Mouse (Mus musculus): ENCODE results near the gene Hadha. TPM values are rescaled to one million over a fixed set of nuclear protein-coding genes. Genes with fewer than 3 reads are reported as not detected.

Hadha gene
- polyA plus RNA-seq (2015; fragmentation: Illumina TruSeq; extraction: RNeasy Lipid Tissue Mini Kit (QIAGEN cat#74804); ENCODE audit: low read depth, low replicate concordance), result 57.2 TPM

DNA sequence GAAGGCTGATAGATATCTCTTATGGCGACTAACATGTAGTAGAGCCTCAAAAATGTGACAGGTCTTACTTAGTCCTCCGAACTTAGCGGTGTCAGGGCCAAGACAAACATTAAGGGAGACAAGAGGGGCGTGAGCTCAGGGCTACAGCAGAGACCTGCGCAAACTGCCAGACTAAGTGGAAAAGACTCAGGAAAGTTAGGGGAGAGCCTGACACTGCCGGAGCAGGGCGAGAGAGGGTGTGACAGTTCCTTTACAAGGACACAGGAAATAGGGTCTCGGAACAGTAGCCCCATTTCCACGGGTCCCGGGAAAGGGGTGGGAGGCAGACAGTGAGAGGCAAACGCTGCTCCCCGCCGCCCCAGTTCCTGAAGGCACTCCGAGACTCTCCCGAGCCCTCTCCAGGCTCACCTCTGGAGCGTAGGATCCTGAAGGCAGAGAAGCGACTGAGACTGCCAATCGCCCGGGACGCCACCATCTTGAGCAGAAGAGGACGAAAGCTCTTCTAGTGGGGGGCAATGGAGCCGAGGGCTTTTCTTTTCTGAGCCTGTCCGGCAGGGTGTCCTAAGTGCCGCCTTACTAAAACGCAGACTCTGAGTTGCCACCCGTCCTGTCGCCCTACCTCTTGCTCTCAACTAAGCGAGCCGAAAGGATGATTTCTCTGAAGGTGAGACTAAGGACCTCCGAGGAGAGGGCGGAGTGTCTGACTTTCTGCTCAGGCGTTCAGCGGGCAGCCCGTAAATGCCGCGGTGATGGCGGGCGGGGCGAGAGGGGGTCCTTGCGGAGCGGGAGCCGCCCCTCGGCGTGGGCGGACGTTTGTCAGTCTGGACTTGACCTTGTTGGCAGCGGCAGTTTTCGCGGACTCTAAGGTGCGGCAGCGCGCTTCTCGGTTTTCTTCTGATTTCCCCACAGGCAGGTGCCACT lies at the start of gene Hadha, which contains the start of gene Hadhb:
Gene Hadha (minus strand): TSS at position 689 of the 921 bp plus-strand sequence.
Gene Hadhb (plus strand): TSS at position 775 of the 921 bp plus-strand sequence.

DNA sequence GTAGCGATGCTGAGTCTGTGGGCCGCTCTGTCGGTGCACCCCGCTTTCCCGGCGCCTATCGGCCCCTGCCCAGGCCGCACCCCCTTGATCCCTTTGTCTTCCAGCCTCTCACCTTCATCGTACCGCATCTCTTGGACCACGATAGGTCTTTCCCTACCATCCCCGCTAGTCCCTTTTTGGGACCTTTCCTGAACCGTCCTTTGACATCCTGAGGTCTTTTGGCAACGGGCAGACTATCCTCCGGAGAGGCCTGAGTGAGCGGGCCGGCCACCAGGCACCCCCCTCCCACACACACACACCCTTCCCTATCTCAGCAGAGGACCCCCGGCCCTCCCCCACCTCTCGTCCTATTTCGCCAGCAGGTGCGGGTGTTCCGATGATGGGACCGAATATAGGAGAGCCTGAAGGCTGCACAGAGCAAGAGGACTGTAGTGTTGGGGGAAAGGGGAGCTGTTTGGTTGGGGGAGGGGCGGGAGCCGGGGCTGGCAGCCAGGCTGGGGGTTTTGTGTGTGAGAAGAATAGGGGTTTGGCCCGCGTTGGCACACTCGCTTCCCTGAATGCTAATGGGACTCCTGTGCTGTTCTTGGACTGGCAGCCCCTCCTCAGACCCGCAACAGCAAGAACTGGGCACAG lies 49.2 kb downstream of the Hadha start, which contains the start of gene 3110082J24Rik:
Gene 3110082J24Rik (minus strand): TSS at position 419 of the 633 bp plus-strand sequence.

DNA sequence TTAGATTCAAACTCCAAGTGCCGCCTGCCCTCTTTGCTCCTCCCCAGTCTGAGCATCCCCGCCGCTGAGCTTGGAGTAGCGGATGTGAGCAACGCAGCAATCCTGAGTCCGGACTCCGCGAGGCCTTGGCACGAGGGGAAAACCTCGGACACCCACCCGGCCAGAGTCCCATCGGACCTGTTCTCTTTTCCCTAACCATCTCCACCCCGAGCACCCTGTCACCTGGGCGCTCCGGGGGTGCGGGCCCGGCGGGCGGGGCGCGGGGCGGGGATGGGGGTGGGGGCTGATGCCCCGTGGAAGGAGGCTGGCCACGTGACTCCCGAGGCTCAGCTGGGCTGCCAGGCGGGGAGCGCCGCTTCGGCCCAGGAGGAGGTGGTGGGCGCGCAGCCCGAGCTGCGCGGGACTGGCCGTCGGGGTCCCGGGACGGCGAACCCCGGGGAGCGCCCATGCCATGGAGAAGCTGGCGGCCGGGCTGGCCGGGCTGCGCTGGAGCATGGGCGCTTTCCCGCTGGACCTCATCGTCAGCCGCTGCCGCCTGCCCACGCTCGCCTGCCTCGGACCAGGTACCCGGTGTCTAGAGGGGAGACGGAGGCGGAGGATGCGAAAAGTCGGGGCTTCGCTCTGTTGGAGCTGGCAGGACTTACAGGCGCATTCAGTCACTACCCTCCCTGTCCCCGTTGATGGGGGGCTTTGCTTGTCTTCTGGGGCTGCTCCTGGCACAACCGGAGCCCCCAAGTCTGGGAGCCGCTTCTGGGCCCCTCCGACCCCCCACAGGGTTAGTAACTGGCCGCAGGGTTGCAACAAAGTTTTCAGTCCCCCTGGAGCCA lies 49.9 kb downstream of the Hadha start, which contains the start of gene Garem2:
Gene Garem2 (plus strand): TSS at position 321 of the 827 bp plus-strand sequence.

DNA sequence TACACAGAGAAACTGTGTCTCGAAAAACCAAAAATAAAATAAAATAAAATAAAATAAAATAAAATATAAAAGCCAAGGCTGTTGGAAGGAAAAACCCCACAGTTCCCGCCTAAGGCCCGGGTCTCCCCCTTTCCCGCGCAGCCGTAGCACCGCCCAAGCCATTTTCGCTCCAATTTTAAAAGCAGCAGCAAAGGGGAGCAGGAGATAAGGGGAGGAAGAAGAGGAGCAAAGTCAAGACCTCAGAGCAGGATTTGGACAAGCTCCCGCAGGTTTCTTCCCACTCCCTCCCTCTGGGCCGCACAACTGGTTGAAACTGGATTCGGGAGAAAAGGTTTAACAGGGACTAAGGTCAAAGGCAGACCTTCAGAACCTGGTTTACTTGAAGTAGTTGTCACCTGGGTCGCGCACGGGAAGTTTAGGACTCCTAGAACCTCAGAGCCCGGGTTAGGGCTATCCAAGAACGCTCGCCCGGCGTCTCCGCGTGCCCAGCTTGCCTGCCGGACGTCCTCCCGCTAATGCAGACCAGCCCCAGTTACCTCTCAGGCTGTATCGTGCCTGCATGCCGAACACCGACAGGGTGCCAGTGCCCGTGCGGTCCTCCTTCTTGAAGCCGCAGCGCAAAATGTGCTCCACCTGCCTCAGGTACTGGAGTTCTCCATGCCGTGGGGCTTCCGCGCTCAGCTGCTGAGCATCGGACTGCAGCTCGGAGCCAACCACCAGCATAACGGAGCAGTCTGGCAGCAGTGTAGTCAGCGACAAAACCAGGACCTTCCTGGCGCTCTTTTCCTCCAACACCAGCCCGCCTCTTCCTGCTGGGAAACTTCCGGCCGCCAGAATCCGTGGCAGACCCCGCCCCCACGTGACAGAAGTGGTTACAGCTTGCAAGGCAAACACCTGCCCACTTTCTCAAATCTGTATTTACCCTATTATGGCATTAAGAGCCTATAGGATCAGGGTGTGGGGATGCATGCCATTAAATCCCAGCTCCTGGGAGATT lies 81.8 kb downstream of the Hadha start, which contains the start of gene Tyms:
Gene Tyms (minus strand): TSS at position 793 of the 997 bp plus-strand sequence.

Other genes with a start within 250 kb of the Hadha start
- not detected for gene Il6, start 142.0 kb downstream of the Hadha start, polyA plus RNA-seq (2015; fragmentation: Illumina TruSeq; extraction: RNeasy Lipid Tissue Mini Kit (QIAGEN cat#74804); ENCODE audit: low read depth, low replicate concordance)
- gene Tyms, start 81.5 kb downstream of the Hadha start, polyA plus RNA-seq (2015; fragmentation: Illumina TruSeq; extraction: RNeasy Lipid Tissue Mini Kit (QIAGEN cat#74804); ENCODE audit: low read depth, low replicate concordance), result 2.7 TPM
- 8.1 TPM for gene Garem2, start 50.0 kb downstream of the Hadha start, polyA plus RNA-seq (2015; fragmentation: Illumina TruSeq; extraction: RNeasy Lipid Tissue Mini Kit (QIAGEN cat#74804); ENCODE audit: low read depth, low replicate concordance)
- gene 3110082J24Rik, start 49.1 kb downstream of the Hadha start, polyA plus RNA-seq (2015; fragmentation: Illumina TruSeq; extraction: RNeasy Lipid Tissue Mini Kit (QIAGEN cat#74804); ENCODE audit: low read depth, low replicate concordance), result 2.3 TPM
- gene Hadhb, start 86 bp upstream of the Hadha start, polyA plus RNA-seq (2015; fragmentation: Illumina TruSeq; extraction: RNeasy Lipid Tissue Mini Kit (QIAGEN cat#74804); ENCODE audit: low read depth, low replicate concordance), result 119 TPM
- gene Adgrf3, start 50.6 kb upstream of the Hadha start, polyA plus RNA-seq (2015; fragmentation: Illumina TruSeq; extraction: RNeasy Lipid Tissue Mini Kit (QIAGEN cat#74804); ENCODE audit: low read depth, low replicate concordance), result not detected
- gene Selenoi, start 77.4 kb upstream of the Hadha start, polyA plus RNA-seq (2015; fragmentation: Illumina TruSeq; extraction: RNeasy Lipid Tissue Mini Kit (QIAGEN cat#74804); ENCODE audit: low read depth, low replicate concordance), result 29.2 TPM
- gene Drc1, start 126.2 kb upstream of the Hadha start, polyA plus RNA-seq (2015; fragmentation: Illumina TruSeq; extraction: RNeasy Lipid Tissue Mini Kit (QIAGEN cat#74804); ENCODE audit: low read depth, low replicate concordance), result 15.6 TPM